Mouse (Mus musculus) liver, embryonic 14.5 days (tissue): ENCODE results near the gene Strbp. TPM values are rescaled to one million over a fixed set of nuclear protein-coding genes. Genes with fewer than 3 reads are reported as not detected.

Experiments
- ATAC-seq: fragments of 200-750 bp; cut with Nextera tagmentation; 2 replicates; pipeline ENCODE4 v1.8.0; 2017; ENCODE audit warnings: moderate number of reproducible peaks, mild to moderate bottlenecking, moderate library complexity; ENCODE audit not compliant: insufficient read depth
- DNase-seq, 3 experiments: peaks; one replicate each; pipeline ENCODE4 v3.0.0-alpha.2; 2012 to 2013; ENCODE audit warnings: low read depth in 3 of 3, low spot score in 3 of 3
- H3K27ac ChIP-seq: fragments of 300-500 bp; sonication (generic); 2 replicates; pipeline ENCODE4 v1.5.1; 2014; ENCODE audit warnings: moderate library complexity, mild to moderate bottlenecking, control low read depth, inconsistent platforms
- H3K27me3 ChIP-seq: fragments of 300-500 bp; sonication (generic); 2 replicates; pipeline ENCODE4 v1.6.1; 2014; ENCODE audit warnings: mild to moderate bottlenecking, low read length, moderate library complexity; ENCODE audit not compliant: control insufficient read depth, insufficient read depth
- H3K36me3 ChIP-seq: fragments of 300-500 bp; sonication (generic); replicated peaks from 2 replicates; pipeline ENCODE4 v1.6.1; 2014; ENCODE audit warnings: low read depth; ENCODE audit not compliant: control insufficient read depth, insufficient read depth
- H3K4me1 ChIP-seq, 2 experiments: fragments of 200-500 bp in 1 of 2; fragments of 300-500 bp in 1 of 2; sonication (generic) in 1 of 2; replicated peaks; 2 replicates each; pipeline ENCODE4 v1.6.1; 2012 to 2014; ENCODE audit warnings: antibody characterized with exemption in 1 of 2, inconsistent platforms in 1 of 2, low read length in 1 of 2; ENCODE audit not compliant: control insufficient read depth in 2 of 2, insufficient read depth in 2 of 2
- H3K4me2 ChIP-seq: fragments of 300-500 bp; sonication (generic); 2 replicates; pipeline ENCODE4 v1.6.1; 2014; ENCODE audit warnings: low read depth, mild to moderate bottlenecking, control low read depth, moderate library complexity
- H3K4me3 ChIP-seq, 2 experiments: fragments of 200-500 bp in 1 of 2; fragments of 300-500 bp in 1 of 2; sonication (generic) in 1 of 2; 2 replicates each; pipeline ENCODE4 v1.5.1; 2012 to 2014; ENCODE audit warnings: low read depth in 2 of 2, low read length in 2 of 2, mild to moderate bottlenecking in 2 of 2, control low read depth in 1 of 2, inconsistent platforms in 1 of 2, moderate library complexity in 1 of 2; ENCODE audit not compliant: insufficient read depth in 1 of 2
- H3K9ac ChIP-seq: fragments of 300-500 bp; sonication (generic); replicated peaks from 2 replicates; pipeline ENCODE4 v1.6.1; 2014; ENCODE audit warnings: mild to moderate bottlenecking, control low read depth, moderate library complexity
- H3K9me3 ChIP-seq: fragments of 300-500 bp; sonication (generic); 2 replicates; pipeline ENCODE4 v1.6.1; 2016; ENCODE audit warnings: low read length, mixed read lengths; ENCODE audit not compliant: control insufficient read depth
- CTCF ChIP-seq: IDR thresholded peaks from 2 replicates; pipeline ENCODE4 v1.5.1; 2016; ENCODE audit warnings: antibody characterized with exemption, low read depth, control low read depth
- EP300 ChIP-seq: IDR thresholded peaks from 2 replicates; pipeline ENCODE4 v1.6.1; 2016; ENCODE audit warnings: antibody characterized with exemption, low read depth
- WGBS: fragments of 180-500 bp; shearing (Covaris S2); extraction: QIAGEN DNeasy Blood & Tissue Kit; methylation state at CpG from one replicate; pipeline ENCODE4 v1.1.7; 2014; ENCODE audit not compliant: insufficient replicate concordance; 5-methylcytosine and 5-hydroxymethylcytosine counted together
- microRNA-seq: library from miRNA; unstranded; fragments of <30 nt; microRNA quantifications from one replicate; pipeline ENCODE4, GENCODE M21; 2016
- polyA plus RNA-seq, 2 experiments: library from polyadenylated mRNA; depleted of rRNA in 1 of 2; stranded (reverse) in 1 of 2; unstranded in 1 of 2; fragments of >200 nt; fragmentation: Nextera tagmentation in 1 of 2; extraction: Ambion mirVana in 1 of 2; gene quantifications; 2 replicates each; pipeline versions ENCODE4 v1.2.1 to v1.2.3; 2012 to 2014

Gene Strbp
- polyA plus RNA-seq, 2 experiments, result 8.3 to 16.4 TPM

- peak within 1 kb of the TSS; percentile 86 to 94 for H3K4me3 ChIP-seq
- ATAC-seq (peak; percentile 98), DNase-seq (peak; percentile 89 to 94 (median 92))
- H3K27me3 ChIP-seq, result no peaks in the 10 kb centered on the region
- no peaks in the 10 kb centered on the region for H3K9me3 ChIP-seq
- peak within 1 kb of the TSS; percentile 89 for H3K4me2 ChIP-seq
- under 1% methylated on average over 51 of the region's 51 CpGs for WGBS
- H3K9ac ChIP-seq, result peak within 1 kb of the TSS; percentile 84
- H3K36me3 ChIP-seq, result no peaks in the 10 kb centered on the region
- TF ChIP-seq CTCF (no peak), EP300 (no peak)
- peaks cover 6 to 19% of the 10 kb centered on the region in 2 experiments for H3K4me1 ChIP-seq
- H3K27ac ChIP-seq, result peak within 1 kb of the TSS; percentile 89
Observed at GRCm38 (mm10) chr2:37442611-37443591, 260.8 kb downstream of the Strbp start, which contains the start of the genes Zbtb26, Zbtb6 and Rabgap1. Gene Zbtb26 (minus strand): TSS chr2:37443135. Gene Zbtb6 (minus strand): TSS chr2:37443171. Gene Rabgap1 (plus strand): TSS chr2:37443279.

Small RNA genes lying within 50 kb of the gene (microRNA-seq; reads per million reads assigned to microRNA genes)
- not detected for gene Mir5128

Other genes with a start within 250 kb of the Strbp start
- 0.04 and 0.06 TPM in 2 replicates for gene Gpr21, start 187.5 kb downstream of the Strbp start, polyA plus RNA-seq (2012; rRNA removed)
- not detected in 2 replicates for gene Gpr21, start 187.5 kb downstream of the Strbp start, polyA plus RNA-seq (2014; fragmentation: Nextera tagmentation; extraction: Ambion mirVana)
- 0.17 and 0.19 TPM in 2 replicates for gene Crb2, start 72.4 kb upstream of the Strbp start, polyA plus RNA-seq (2012; rRNA removed)
- gene Crb2, start 72.4 kb upstream of the Strbp start, polyA plus RNA-seq (2014; fragmentation: Nextera tagmentation; extraction: Ambion mirVana), result 0.10 and 0.14 TPM in 2 replicates